Mouse (Mus musculus): ENCODE measurements around the gene Pxn.

- TF ChIP-seq ZNF384 (IDR thresholded peaks at IDR 0.05; ENCODE audit: low read depth, low read length) (no peak), CHD2 (IDR thresholded peaks at IDR 0.05; ENCODE audit: low read depth, low read length) (0 out of 2 replicates have a peak, but pooled peaks have one; percentile 30)
Measured at GRCm38 (mm10) chr5:115464408-115465115, 41.9 kb upstream of the Pxn start.
